23 mouse cellular contexts compared by ENCODE assay signal in genomic region chr4:134310106-134310505, GRCm38 (mm10). TPM values are rescaled to one million over a fixed set of nuclear protein-coding genes. Genes with fewer than 3 reads are reported as not detected.
DNase-seq lines count a peak whose midpoint lies in the region; ATAC-seq and TF ChIP-seq lines count a peak whose summit lies in the region.
"Had no signal": no experiment of that assay in that cellular context is flagged by ENCODE, and none has a peak within 500 bp of the region (broad histone marks: within the 10 kb centered on the region; RNA-seq: fewer than 3 reads in every experiment).

No protein-coding gene starts in this region.

- no peaks in the 10 kb centered on the region for H3K27me3 ChIP-seq in kidney, embryonic 16.5 days (ENCODE audit: insufficient read depth, low read length)
- H3K27me3 ChIP-seq: embryonic facial prominence, embryonic 15.5 days; heart, embryonic 12.5 days had no signal

- 82% methylated on average over 7 of the region's 7 CpGs for WGBS in kidney, embryonic 16.5 days

- H3K27ac ChIP-seq in gastrocnemius, adult 2 months: peak overlapping the region; percentile 97
- no peak overlapping the region for H3K27ac ChIP-seq in kidney, embryonic 16.5 days (ENCODE audit: low read length)
- H3K27ac ChIP-seq: embryonic facial prominence, embryonic 15.5 days; forebrain, embryonic 10.5 days; hindbrain, embryonic 10.5 days; hindbrain, embryonic 14.5 days had no signal

- intact Hi-C loops in gastrocnemius, adult 2 months (cut with DNase I): no loop called here
- intact Hi-C loops in gastrocnemius, postnatal 36 days (cut with DNase I): no loop called here

- no peaks in the 10 kb centered on the region for H3K36me3 ChIP-seq in kidney, embryonic 16.5 days (ENCODE audit: insufficient read depth, low read length)
- H3K36me3 ChIP-seq: embryonic facial prominence, embryonic 15.5 days; forebrain, embryonic 10.5 days; heart, embryonic 12.5 days; hindbrain, embryonic 10.5 days had no signal

- H3K9ac ChIP-seq in kidney, embryonic 16.5 days (replicated peaks; ENCODE audit: low read length): no peak overlapping the region
- H3K9ac ChIP-seq: embryonic facial prominence, embryonic 15.5 days; heart, embryonic 12.5 days; hindbrain, embryonic 14.5 days had no signal

- no peak overlapping the region for H3K4me3 ChIP-seq in gastrocnemius, adult 2 months
- H3K4me3 ChIP-seq in kidney, embryonic 16.5 days (ENCODE audit: low read length): no peak overlapping the region
- H3K4me3 ChIP-seq: embryonic facial prominence, embryonic 15.5 days; erythroblast, embryonic 14.5 days; forebrain, embryonic 10.5 days; heart, embryonic 12.5 days; hindbrain, embryonic 10.5 days had no signal

- no peak for ATAC-seq in kidney, embryonic 16.5 days (ENCODE audit: low FRiP score, low TSS enrichment)
- ATAC-seq: forebrain, embryonic 14.5 days had no signal

- DNase-seq in gastrocnemius, adult 2 months: peak; percentile 66
- no peak for DNase-seq in gastrocnemius, postnatal 36 days
- peak; percentile 38 for DNase-seq in kidney, adult 18-20 months
- DNase-seq in kidney, postnatal 25 days: peak; percentile 47 to 82
- DNase-seq in kidney, postnatal 14 days: no peak
- DNase-seq in yolk sac, embryonic 10.5 days (ENCODE audit: low spot score): no peak
- DNase-seq: adrenal gland, postnatal 10 days; cerebellum, adult 11 months; cerebellum, adult 8-10 months; cerebellum, postnatal 14 days; embryo, embryonic 11 days had no signal

- H3K9me3 ChIP-seq in kidney, embryonic 16.5 days (ENCODE audit: low read length): peaks cover 6% of the 10 kb centered on the region; the same call in 1 of the 2 replicates
- H3K9me3 ChIP-seq: embryonic facial prominence, embryonic 15.5 days had no signal

- no peak overlapping the region for H3K4me2 ChIP-seq in kidney, embryonic 16.5 days (replicated peaks; ENCODE audit: low read depth, low read length)
- H3K4me2 ChIP-seq: embryonic facial prominence, embryonic 15.5 days; heart, embryonic 12.5 days; hindbrain, embryonic 14.5 days had no signal

- H3K4me1 ChIP-seq in kidney, embryonic 16.5 days (ENCODE audit: insufficient read depth, low read length): peaks cover 9% of the 10 kb centered on the region; the same call in 1 of the 2 replicates

- TF ChIP-seq CTCF in gastrocnemius, adult 2 months (IDR thresholded peaks at IDR 0.05): no peak

RNA-seq across cellular contexts. Expression of gene Trim63, which starts 4.8 kb away (rescaled TPM):
- 100 to 1,000 TPM; 250 to 325 TPM for total RNA-seq in gastrocnemius, adult 2 months (2021)
- 100 to 1,000 TPM; 241 to 268 TPM for total RNA-seq in gastrocnemius, postnatal 36 days (2021)
- 3.3 and 4.1 TPM in 2 replicates for polyA plus RNA-seq in kidney, embryonic 16.5 days (2015; fragmentation: Nextera tagmentation; extraction: Ambion mirVana)
- total RNA-seq: common myeloid progenitor, adult 5-6 weeks; granulocyte monocyte progenitor cell, adult 5-6 weeks; MEL had no signal
- polyA plus RNA-seq: erythroblast, embryonic 14.5 days; forebrain, embryonic 14.5 days had no signal

RNA-seq across cellular contexts. Expression of gene Pdik1l, which starts 22.4 kb away (rescaled TPM):
- 1 to 10 TPM; 3.2 TPM for total RNA-seq in gastrocnemius, adult 2 months (2021)
- total RNA-seq in gastrocnemius, postnatal 36 days (2021): 1 to 10 TPM; 2.2 to 4.3 TPM
- 19.2 and 20.2 TPM in 2 replicates for polyA plus RNA-seq in kidney, embryonic 16.5 days (2015; fragmentation: Nextera tagmentation; extraction: Ambion mirVana)

RNA-seq across cellular contexts. Expression of gene Slc30a2, which starts 32.9 kb away (rescaled TPM):
- total RNA-seq in gastrocnemius, adult 2 months (2021): 10 to 100 TPM in 1 of 2 experiments, 1 to 10 TPM in 1; 4.4 to 25.8 TPM
- 10 to 100 TPM in 1 of 2 experiments, 1 to 10 TPM in 1; 3.8 to 22.3 TPM for total RNA-seq in gastrocnemius, postnatal 36 days (2021)
- polyA plus RNA-seq in kidney, embryonic 16.5 days (2015; fragmentation: Nextera tagmentation; extraction: Ambion mirVana): 0.92 and 1.4 TPM in 2 replicates
- total RNA-seq: common myeloid progenitor, adult 5-6 weeks; granulocyte monocyte progenitor cell, adult 5-6 weeks had no signal
- polyA plus RNA-seq: C2C12; erythroblast, embryonic 14.5 days; forebrain, embryonic 10.5 days had no signal

RNA-seq across cellular contexts. Expression of gene Grrp1, which starts 56.2 kb away (rescaled TPM):
- 1 to 10 TPM; 1.7 to 3.1 TPM for total RNA-seq in gastrocnemius, adult 2 months (2021)
- total RNA-seq in gastrocnemius, postnatal 36 days (2021): 1 to 10 TPM; 2.4 to 3.6 TPM
- polyA plus RNA-seq in kidney, embryonic 16.5 days (2015; fragmentation: Nextera tagmentation; extraction: Ambion mirVana): 12.2 and 12.8 TPM in 2 replicates
- total RNA-seq: common myeloid progenitor, adult 5-6 weeks; granulocyte monocyte progenitor cell, adult 5-6 weeks; MEL had no signal
- polyA plus RNA-seq: C2C12 had no signal

Comparison
In these comparisons a context has a peak if more than half of its experiments do, and no peak if none do; other contexts are left out.
1. DNase-seq: peak in gastrocnemius, adult 2 months (single experiment), kidney, adult 18-20 months (single experiment) and kidney, postnatal 25 days (2 of 2); none in gastrocnemius, postnatal 36 days (0 of 2), kidney, postnatal 14 days (single experiment) and yolk sac, embryonic 10.5 days (single experiment).